Mouse (Mus musculus) spleen, postnatal 36 days (tissue): ENCODE measurements around the gene Galr2.
"Not testable (repeated sequence)": the region's sequence is repeated elsewhere in the genome, so short reads cannot be mapped to it uniquely, and the experiment has no call there.

ENCODE experiments used
- DNase-seq, 2 experiments: peaks; one replicate each; pipeline ENCODE4 v3.0.0; 2022; ENCODE audit warnings: low spot score in 2 of 2, mixed read lengths in 1 of 2

Galr2 gene

GRCm38 (mm10) chr11:116272589-116273468, 7.9 kb upstream of the Galr2 start:
- no peak for DNase-seq

- no peak for DNase-seq
These were observed 7.2 kb upstream of the Galr2 start for GRCm38 (mm10) chr11:116273469-116274044.

DNA sequence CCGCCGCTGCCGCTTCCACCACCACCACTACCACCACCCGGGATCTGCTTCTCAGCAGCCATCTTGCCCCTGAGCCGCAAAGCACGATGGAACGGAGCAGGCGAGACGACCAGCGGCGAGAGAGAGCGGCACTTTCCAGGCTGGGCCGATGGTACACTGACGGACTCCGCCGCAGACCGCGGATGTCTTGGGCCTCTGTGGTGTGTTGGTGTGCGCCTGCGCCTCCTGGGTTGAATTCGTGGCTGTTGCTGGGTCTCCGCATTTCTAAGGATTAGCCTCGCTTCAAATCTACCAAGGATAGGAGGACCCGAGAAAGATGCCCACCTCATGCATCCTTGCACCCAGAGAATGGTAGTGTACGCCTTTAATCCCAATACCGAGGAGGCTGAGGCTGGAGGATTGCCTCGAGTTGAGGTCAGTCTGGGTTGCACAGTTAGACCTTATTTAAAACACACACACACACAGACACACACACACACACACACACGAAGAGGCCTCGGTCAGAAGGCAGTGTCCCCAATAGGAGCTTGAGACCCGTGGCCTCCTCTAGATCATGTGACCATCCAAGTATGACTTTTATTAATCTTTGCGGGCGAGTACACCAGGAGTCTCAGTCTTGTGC, 6.6 kb upstream of the Galr2 start, which contains the start of gene Srp68:
Srp68 (minus strand) TSS at position 173 of the 622 bp plus-strand sequence.
- peak; percentile 92 for DNase-seq

- DNase-seq = not testable (repeated sequence)
These were observed 3.6 kb upstream of the Galr2 start for GRCm38 (mm10) chr11:116277184-116277583.

GRCm38 (mm10) chr11:116281671-116282070, 932 bp downstream of the Galr2 start:
- DNase-seq = no peak

GRCm38 (mm10) chr11:116282089-116282488, 1.4 kb downstream of the Galr2 start:
- no peak for DNase-seq

DNA sequence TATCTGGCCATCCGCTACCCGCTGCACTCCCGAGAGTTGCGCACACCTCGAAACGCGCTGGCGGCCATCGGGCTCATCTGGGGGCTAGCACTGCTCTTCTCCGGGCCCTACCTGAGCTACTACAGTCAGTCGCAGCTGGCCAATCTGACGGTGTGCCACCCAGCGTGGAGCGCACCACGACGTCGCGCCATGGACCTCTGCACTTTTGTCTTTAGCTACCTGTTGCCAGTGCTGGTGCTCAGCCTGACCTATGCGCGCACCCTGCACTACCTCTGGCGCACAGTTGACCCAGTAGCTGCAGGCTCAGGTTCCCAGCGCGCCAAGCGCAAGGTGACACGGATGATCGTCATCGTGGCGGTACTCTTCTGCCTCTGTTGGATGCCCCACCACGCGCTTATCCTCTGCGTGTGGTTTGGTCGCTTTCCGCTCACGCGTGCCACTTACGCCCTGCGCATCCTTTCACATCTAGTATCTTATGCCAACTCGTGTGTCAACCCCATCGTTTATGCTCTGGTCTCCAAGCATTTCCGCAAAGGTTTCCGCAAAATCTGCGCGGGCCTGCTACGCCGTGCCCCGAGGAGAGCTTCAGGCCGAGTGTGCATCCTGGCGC, 2.3 kb downstream of the Galr2 start:
- no peak for DNase-seq

DNA sequence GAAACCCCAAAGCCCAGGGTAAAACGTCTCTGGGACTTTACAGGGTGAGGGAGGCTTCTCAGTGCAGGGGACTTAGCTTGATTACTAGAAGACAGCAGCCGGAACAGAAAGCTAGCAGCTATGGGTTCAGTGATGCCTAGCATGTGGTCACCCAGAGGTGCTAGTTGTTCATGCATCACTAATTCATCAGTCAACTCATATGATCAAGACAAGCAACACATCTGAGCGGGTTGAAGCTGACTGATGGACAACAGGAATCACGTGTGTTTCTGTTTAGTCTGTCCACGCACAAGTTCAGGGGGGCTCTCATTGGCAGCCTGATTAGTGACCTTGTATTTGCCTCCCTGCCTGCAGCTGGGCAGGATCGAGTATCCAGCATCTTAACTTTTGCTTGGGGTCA, 3.2 kb downstream of the Galr2 start:
- DNase-seq = no peak

DNA sequence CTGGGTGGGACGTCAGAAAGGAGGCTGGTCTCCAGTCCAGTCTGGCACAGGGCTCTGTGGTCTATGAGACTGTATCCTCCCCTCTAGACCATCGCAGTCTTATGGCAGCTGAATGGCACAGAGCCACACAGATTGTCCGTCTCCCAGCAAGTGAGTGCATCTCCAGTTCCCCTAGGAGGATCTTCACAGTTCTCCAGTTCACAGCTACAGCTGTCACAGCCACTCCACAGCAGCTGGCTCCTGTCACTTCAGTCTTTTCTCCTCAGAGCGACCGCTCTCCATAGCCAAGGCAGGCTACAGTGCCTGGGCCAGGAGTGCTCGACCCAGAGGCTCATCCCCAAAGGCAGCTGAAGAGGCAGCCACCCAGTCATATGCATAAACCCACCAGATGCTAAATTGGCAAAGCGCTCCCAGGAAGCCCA, 5.0 kb downstream of the Galr2 start:
- no peak for DNase-seq

GRCm38 (mm10) chr11:116287351-116287750, 6.6 kb downstream of the Galr2 start:
- DNase-seq = no peak

- no peak for DNase-seq
These were observed 9.8 kb downstream of the Galr2 start for GRCm38 (mm10) chr11:116290556-116290955.

- DNase-seq = no peak
These were observed 11.7 kb downstream of the Galr2 start for GRCm38 (mm10) chr11:116292401-116292800.

DNA sequence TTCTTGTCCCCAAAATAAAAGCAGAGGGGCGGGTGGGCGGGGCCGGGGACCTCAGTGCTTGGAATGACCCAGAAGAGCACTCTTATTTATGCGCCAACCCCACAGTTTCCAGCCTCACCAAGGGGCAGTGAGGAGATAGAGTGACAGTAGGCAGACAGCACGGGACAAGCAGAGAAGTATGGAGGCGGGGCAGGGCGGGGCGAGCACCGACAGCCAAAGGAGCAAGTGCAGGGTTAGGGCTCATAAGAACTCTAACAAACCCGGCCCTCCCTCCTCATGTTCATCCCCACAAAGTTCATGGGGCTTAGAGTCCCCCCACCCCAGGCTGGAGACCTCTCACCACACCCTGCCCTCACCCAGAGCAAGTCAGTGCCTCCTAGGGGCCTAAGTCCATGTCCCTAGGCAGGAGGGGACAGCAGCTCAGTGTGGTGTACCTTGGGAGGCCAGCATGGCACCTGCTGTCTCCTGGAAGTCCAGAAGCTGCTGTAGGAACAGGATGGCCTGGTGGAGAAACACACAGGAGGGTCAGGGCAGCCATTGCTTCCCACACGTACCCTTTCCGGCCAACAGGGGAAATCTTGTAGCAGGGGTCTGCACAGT, 12.9 kb downstream of the Galr2 start:
- no peak for DNase-seq

- peak in 1 of 2 experiments; percentile 38 for DNase-seq
These were observed 13.6 kb downstream of the Galr2 start for GRCm38 (mm10) chr11:116294319-116294718.

DNA sequence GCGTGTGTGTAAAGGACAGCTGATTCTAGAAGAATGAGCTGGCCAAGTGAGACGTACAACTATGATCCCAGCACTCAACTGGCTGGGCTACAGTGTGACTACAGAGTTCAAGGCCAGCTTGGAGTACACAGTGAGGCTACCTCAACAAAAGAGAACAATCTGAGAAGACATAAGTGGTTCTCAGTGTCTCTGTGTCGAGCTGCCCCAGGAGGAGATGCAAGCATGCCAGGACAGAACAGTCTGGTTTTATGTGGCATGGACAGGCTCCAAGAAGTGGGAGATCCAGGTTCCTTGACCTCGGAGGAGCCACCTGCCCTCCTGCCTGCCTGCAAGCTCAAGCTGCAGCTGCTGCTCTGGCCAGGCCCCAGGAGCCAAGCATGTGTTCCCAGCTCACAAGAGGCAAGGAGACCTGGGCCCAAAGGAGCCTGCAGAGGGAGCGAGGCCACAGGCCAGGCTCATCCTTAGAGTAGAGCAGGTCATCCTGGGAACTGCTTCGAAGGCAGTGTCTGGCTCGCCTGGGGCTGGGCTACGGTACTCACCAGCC, 15.5 kb downstream of the Galr2 start:
- DNase-seq = no peak

DNA sequence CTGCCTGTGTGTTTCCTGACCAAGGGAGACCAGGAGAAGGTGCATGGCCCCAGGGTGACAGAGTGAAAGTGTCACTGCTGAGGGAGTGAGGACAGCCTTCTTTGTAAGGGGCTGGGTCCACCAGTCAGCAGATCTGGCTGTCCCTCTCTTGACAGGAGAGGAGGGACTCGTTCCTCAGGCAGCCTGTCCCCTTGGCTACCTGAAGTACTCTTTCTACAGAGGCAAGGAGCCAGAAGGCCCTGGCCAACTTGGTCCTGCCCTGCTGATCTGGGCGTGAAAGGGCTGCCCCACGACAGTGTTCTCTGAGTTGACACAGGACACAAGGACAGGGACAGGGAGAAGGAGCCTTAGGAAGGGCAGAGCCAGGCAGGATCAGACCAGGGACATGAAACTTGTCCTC, 16.3 kb downstream of the Galr2 start:
- no peak for DNase-seq

DNA sequence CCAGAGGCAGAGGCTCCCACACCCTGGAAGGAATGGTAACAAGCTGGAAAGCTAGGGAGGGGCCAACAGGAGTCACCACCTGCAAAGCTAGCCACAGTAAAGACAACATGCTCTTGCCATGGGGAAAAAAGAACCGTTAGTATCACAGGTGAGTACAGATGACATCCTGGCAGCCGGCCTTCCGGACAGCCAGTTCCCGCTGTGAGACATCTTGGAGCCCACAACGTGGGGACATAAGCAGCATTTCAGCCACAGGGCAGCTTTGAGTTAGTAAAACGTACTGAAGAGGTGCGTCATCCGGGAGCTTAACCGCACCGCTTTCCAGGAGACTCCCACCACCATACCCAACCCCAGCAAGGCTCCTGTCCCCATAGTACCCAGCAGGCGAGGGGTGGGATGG, 17.5 kb downstream of the Galr2 start:
- no peak for DNase-seq

GRCm38 (mm10) chr11:116298621-116299020, 17.9 kb downstream of the Galr2 start:
- no peak for DNase-seq

DNA sequence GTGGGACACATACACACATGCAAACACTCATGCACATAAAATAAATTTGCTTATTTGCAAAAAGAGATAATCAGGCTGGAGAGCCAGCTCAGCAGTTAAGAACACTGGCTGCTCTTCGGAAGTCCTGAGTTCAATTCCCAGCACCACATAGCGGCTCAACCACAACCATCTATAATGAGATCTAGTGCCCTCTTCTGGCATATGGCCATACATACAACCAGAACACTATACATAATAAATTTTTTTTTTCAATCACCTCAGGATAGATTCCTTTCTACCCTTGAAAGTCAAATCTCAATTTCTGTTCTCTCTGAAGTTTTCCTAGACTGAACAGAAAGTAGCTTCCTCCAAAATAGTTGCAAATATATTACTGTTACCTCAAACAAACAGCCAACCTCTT, 24.7 kb downstream of the Galr2 start:
- DNase-seq = no peak

DNA sequence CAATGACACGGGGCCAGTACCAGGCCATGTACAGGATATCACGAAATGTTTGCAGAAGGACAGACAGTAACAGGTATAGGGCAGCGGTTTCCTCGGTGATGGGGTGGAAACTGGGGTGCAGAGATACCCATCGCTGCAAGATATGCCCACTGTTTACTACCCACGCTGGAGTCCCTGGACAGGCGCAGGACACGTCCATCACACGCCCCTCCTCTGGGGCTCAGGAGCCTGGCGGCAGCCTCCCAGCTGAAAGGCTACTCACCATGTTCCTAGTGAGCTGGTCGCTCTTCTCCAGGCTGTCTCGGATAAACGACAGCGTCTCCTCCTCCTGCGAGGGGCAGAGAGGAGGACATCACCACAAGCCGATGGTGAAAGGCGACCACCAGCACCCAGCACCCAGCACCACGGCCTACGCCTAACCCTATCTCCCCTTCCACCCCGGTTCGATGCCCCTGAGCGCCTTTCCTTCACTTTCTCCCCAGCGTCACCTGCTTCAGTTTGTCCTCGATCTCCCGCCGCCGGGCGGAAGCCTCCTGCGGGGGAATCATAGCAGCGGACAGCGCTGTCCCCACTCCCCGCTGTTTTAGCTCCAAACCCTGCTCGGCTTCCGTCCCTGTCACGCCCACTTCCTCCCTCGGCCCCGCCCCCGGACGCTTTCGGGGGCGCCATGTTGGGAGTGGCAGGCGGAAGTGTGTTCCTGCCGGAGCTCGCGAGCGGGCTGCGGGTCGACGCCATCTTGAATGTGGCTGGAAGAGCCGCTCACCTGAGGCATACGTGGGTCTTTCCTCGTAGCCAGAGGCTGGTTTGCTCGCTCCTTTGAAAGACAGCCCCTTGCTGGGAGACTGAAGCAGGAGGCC, 25.6 kb downstream of the Galr2 start:
- DNase-seq = peak; percentile 90 to 91
